Mouse (Mus musculus): Measurements from ENCODE around the gene Ap1ar. TPM values are rescaled to one million over a fixed set of nuclear protein-coding genes. Genes with fewer than 3 reads are reported as not detected.

The Ap1ar gene
- polyA plus RNA-seq, 1 experiment from 2014 or later = 66.9 TPM

DNA sequence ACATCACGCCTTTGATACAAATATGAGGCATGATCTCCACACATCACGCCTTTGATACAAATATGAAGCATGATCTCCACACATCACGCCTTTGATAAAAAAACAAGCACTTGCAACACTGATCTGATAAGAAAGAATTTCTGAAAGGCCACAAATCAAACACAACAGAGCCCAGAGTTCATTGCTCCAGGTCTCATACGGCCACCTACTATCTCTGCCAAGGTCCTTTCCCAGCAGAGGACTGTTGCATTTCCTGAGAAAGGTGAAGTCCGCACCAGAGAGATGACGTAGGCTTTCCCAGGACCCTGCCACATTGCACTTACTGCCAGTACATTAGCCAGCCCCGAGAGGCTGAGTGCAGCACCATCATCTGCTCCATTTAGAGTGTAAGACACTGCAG, 28.2 kb downstream of the Ap1ar start:
- Histone ChIP-seq H3K27ac (no peak overlapping the region), H3K4me2 (no peak overlapping the region), H3K27me3 (replicated peaks) (no peaks in the 10 kb centered on the region), H3K4me1 (no peaks in the 10 kb centered on the region), H3K36me3 (peaks cover 14% of the 10 kb centered on the region; the same call in 1 of the 2 replicates), H3K9ac (no peak overlapping the region), H3K4me3 (replicated peaks) (no peak overlapping the region), H3K9me3 (no peaks in the 10 kb centered on the region)
- 90% methylated on average over 7 of the region's 7 CpGs for WGBS
- ATAC-seq (ENCODE audit: insufficient read depth, low FRiP score, low read depth) = no peak

DNA sequence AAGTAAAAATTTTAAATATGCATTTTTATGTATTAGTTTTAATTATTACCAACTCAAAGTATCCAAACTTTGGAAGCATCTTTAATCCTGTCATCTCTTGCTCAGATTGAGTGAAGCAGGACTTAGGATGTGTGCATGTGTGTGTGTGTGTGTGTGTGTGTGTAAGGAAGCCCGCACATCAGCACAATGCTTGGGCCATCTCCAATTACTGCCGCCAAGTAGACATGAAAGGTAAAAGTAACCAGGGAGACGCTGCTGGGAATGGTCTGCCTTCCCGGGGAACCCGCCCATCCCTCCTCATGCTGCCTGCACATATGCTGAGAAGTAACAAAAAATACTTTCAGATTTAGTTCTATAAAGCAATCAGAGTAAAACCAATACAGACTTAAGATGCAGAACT, 29.5 kb downstream of the Ap1ar start:
- no peaks in the 10 kb centered on the region for H3K4me1 ChIP-seq
- H3K4me3 ChIP-seq (replicated peaks) = no peak overlapping the region
- no peaks in the 10 kb centered on the region for H3K27me3 ChIP-seq (replicated peaks)
- no peak overlapping the region for H3K9ac ChIP-seq
- no peak overlapping the region for H3K27ac ChIP-seq
- no peak overlapping the region for H3K4me2 ChIP-seq
- 87% methylated on average over 5 of the region's 5 CpGs for WGBS
- no peak for ATAC-seq (ENCODE audit: insufficient read depth, low FRiP score, low read depth)
- no peaks in the 10 kb centered on the region for H3K9me3 ChIP-seq
- peaks cover 14% of the 10 kb centered on the region; the same call in 1 of the 2 replicates for H3K36me3 ChIP-seq

DNA sequence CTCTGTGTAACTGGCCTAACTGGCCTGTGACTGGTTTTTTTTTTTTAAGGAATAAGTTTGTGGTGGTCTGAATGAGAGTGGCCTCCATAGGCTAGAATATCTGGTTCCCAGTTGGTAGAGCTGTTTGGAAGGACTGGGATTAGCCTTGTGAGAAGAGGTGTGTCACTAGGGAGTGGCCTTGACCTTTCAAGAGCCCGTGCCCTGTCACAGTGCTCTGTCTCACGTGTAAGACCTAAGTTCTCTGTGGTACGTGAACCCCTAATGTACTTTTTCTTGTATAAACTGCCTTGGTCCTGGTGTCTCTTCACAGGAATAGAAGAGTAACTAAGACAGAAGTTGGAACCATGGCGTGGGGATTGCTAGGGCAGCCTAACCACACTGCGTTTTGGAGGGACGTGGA, 31.3 kb downstream of the Ap1ar start:
- no peak for ATAC-seq (ENCODE audit: insufficient read depth, low FRiP score, low read depth)
- H3K4me2 ChIP-seq = no peak overlapping the region
- H3K9me3 ChIP-seq = no peaks in the 10 kb centered on the region
- H3K9ac ChIP-seq = no peak overlapping the region
- no peaks in the 10 kb centered on the region for H3K4me1 ChIP-seq
- H3K27me3 ChIP-seq (replicated peaks) = no peaks in the 10 kb centered on the region
- peaks cover 12% of the 10 kb centered on the region; the same call in 1 of the 2 replicates for H3K36me3 ChIP-seq
- WGBS = 84% methylated on average over 6 of the region's 6 CpGs
- no peak overlapping the region for H3K4me3 ChIP-seq (replicated peaks)
- H3K27ac ChIP-seq = no peak overlapping the region

GRCm38 (mm10) chr3:127805071-127805470, 32.3 kb downstream of the Ap1ar start:
- Histone ChIP-seq H3K4me1 (no peaks in the 10 kb centered on the region), H3K9ac (no peak overlapping the region), H3K36me3 (peaks cover 12% of the 10 kb centered on the region; the same call in 1 of the 2 replicates), H3K27ac (no peak overlapping the region), H3K9me3 (no peaks in the 10 kb centered on the region), H3K4me2 (no peak overlapping the region), H3K27me3 (replicated peaks) (no peaks in the 10 kb centered on the region), H3K4me3 (replicated peaks) (no peak overlapping the region)
- WGBS = 85% methylated on average over 12 of the region's 12 CpGs
- no peak for ATAC-seq (ENCODE audit: insufficient read depth, low FRiP score, low read depth)

- H3K9ac ChIP-seq = no peak overlapping the region
- H3K27me3 ChIP-seq (replicated peaks) = no peaks in the 10 kb centered on the region
- no peak for ATAC-seq (ENCODE audit: insufficient read depth, low FRiP score, low read depth)
- 89% methylated on average over 4 of the region's 4 CpGs for WGBS
- H3K9me3 ChIP-seq = no peaks in the 10 kb centered on the region
- H3K4me1 ChIP-seq = no peaks in the 10 kb centered on the region
- no peak overlapping the region for H3K4me3 ChIP-seq (replicated peaks)
- H3K4me2 ChIP-seq = no peak overlapping the region
- no peak overlapping the region for H3K27ac ChIP-seq
- peaks cover 11% of the 10 kb centered on the region; the same call in 1 of the 2 replicates for H3K36me3 ChIP-seq
These were observed 32.9 kb downstream of the Ap1ar start for GRCm38 (mm10) chr3:127804439-127804838.

- no peaks in the 10 kb centered on the region for H3K4me1 ChIP-seq
- H3K9me3 ChIP-seq = no peaks in the 10 kb centered on the region
- 32% methylated on average over 8 of the region's 8 CpGs for WGBS
- no peak overlapping the region for H3K4me3 ChIP-seq (replicated peaks)
- no peak overlapping the region for H3K4me2 ChIP-seq
- H3K27me3 ChIP-seq (replicated peaks) = no peaks in the 10 kb centered on the region
- no peak overlapping the region for H3K9ac ChIP-seq
- 0 out of 2 replicates have a peak, but pooled peaks cover 4% of the 10 kb centered on the region for H3K36me3 ChIP-seq
- H3K27ac ChIP-seq = no peak overlapping the region
- no peak for ATAC-seq (ENCODE audit: insufficient read depth, low FRiP score, low read depth)
These were observed 34.5 kb downstream of the Ap1ar start for GRCm38 (mm10) chr3:127802814-127803213.

- no peaks in the 10 kb centered on the region for H3K27me3 ChIP-seq (replicated peaks)
- WGBS = 89% methylated on average over 8 of the region's 8 CpGs
- H3K9ac ChIP-seq = no peak overlapping the region
- H3K36me3 ChIP-seq = no peaks in the 10 kb centered on the region
- no peak overlapping the region for H3K4me3 ChIP-seq (replicated peaks)
- no peak for ATAC-seq (ENCODE audit: insufficient read depth, low FRiP score, low read depth)
- H3K4me2 ChIP-seq = no peak overlapping the region
- H3K4me1 ChIP-seq = no peaks in the 10 kb centered on the region
- no peaks in the 10 kb centered on the region for H3K9me3 ChIP-seq
- no peak overlapping the region for H3K27ac ChIP-seq
These were observed 36.2 kb downstream of the Ap1ar start for GRCm38 (mm10) chr3:127801162-127801561.

DNA sequence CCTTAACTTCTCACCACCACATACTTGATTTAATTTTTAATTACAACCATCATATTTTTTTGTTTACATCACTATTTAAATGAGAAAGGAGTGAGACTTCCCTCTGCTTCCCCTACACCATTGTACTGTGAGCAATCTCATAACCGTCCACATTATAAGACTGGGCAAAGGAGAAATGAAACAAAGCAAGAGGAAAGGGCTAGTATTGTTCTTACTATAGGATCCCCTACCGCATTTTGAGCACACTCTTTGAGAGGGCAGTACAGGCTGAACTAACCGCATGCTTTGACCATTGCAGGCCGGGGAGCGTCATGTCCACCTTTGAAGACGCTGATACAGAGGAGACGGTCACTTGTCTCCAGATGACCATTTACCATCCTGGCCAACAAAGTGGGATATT, 41.1 kb downstream of the Ap1ar start:
- Histone ChIP-seq H3K4me3 (replicated peaks) (no peak overlapping the region), H3K27me3 (replicated peaks) (no peaks in the 10 kb centered on the region), H3K9ac (no peak overlapping the region), H3K4me2 (no peak overlapping the region), H3K9me3 (no peaks in the 10 kb centered on the region), H3K27ac (no peak overlapping the region), H3K36me3 (no peaks in the 10 kb centered on the region), H3K4me1 (no peaks in the 10 kb centered on the region)
- ATAC-seq (ENCODE audit: insufficient read depth, low FRiP score, low read depth) = no peak
- 98% methylated on average over 7 of the region's 7 CpGs for WGBS

- ATAC-seq (ENCODE audit: insufficient read depth, low FRiP score, low read depth) = no peak
- H3K9me3 ChIP-seq = no peaks in the 10 kb centered on the region
- 92% methylated on average over 3 of the region's 3 CpGs for WGBS
- no peak overlapping the region for H3K9ac ChIP-seq
- no peak overlapping the region for H3K4me3 ChIP-seq (replicated peaks)
- no peak overlapping the region for H3K27ac ChIP-seq
- H3K4me2 ChIP-seq = no peak overlapping the region
- H3K4me1 ChIP-seq = no peaks in the 10 kb centered on the region
- H3K27me3 ChIP-seq (replicated peaks) = no peaks in the 10 kb centered on the region
- no peaks in the 10 kb centered on the region for H3K36me3 ChIP-seq
These were observed 41.6 kb downstream of the Ap1ar start for GRCm38 (mm10) chr3:127795762-127796161.

- Histone ChIP-seq H3K9me3 (no peaks in the 10 kb centered on the region), H3K4me1 (peaks cover 7% of the 10 kb centered on the region; the same call in 1 of the 2 replicates), H3K27me3 (replicated peaks) (peaks cover 10% of the 10 kb centered on the region), H3K36me3 (no peaks in the 10 kb centered on the region), H3K27ac (no peak overlapping the region), H3K4me2 (no peak overlapping the region), H3K4me3 (replicated peaks) (no peak overlapping the region), H3K9ac (no peak overlapping the region)
- no peak for ATAC-seq (ENCODE audit: insufficient read depth, low FRiP score, low read depth)
- 82% methylated on average over 7 of the region's 7 CpGs for WGBS
These were observed 44.3 kb downstream of the Ap1ar start for GRCm38 (mm10) chr3:127793022-127793421.

- WGBS = 46% methylated on average over 4 of the region's 4 CpGs
- peak; percentile 82 for ATAC-seq (ENCODE audit: insufficient read depth, low FRiP score, low read depth)
- Histone ChIP-seq H3K4me2 (peak overlapping the region; percentile 96), H3K36me3 (no peaks in the 10 kb centered on the region), H3K9me3 (no peaks in the 10 kb centered on the region), H3K4me3 (replicated peaks) (peak overlapping the region; percentile 61), H3K4me1 (peaks cover 7% of the 10 kb centered on the region; the same call in 1 of the 2 replicates), H3K27me3 (replicated peaks) (peaks cover 12% of the 10 kb centered on the region), H3K27ac (no peak overlapping the region), H3K9ac (no peak overlapping the region)
These were observed 45.4 kb downstream of the Ap1ar start for GRCm38 (mm10) chr3:127791595-127792561.

DNA sequence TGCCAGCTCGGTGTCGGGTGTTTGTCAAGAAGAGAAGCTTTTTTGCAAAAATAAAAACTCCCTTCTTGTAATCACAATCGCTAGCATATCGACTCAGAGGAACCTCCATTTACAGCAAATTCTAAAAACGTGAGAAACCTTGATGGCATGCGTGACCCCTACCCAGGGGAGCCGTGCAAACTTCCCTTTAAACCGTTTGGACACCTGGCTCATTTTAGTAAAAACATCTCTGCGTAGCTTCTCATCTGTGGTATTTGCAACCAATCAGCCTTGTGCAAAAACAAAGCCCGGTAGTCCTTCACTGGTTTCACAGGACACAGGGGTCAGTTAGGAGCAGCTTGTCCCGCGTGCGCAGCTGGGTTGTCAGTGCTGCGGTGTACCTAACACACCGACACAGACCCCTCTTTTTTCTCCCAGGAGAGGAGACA, 46.3 kb downstream of the Ap1ar start:
- H3K4me2 ChIP-seq = peak overlapping the region; percentile 96
- H3K9me3 ChIP-seq = no peaks in the 10 kb centered on the region
- H3K4me3 ChIP-seq (replicated peaks) = peak overlapping the region; percentile 61
- no peak for ATAC-seq (ENCODE audit: insufficient read depth, low FRiP score, low read depth)
- H3K27ac ChIP-seq = no peak overlapping the region
- peak overlapping the region; percentile 37; the same call in 1 of the 2 replicates for H3K9ac ChIP-seq
- H3K27me3 ChIP-seq (replicated peaks) = peaks cover 12% of the 10 kb centered on the region
- H3K36me3 ChIP-seq = no peaks in the 10 kb centered on the region
- peaks cover 7% of the 10 kb centered on the region; the same call in 1 of the 2 replicates for H3K4me1 ChIP-seq
- WGBS = 2% methylated on average over 15 of the region's 15 CpGs
